Mouse (Mus musculus): ENCODE results near the gene Tmem72. TPM values are rescaled to one million over a fixed set of nuclear protein-coding genes. Genes with fewer than 3 reads are reported as not detected.

Gene Tmem72
- polyA plus RNA-seq, 1 experiment from 2014 or later: 23.5 TPM

- Histone ChIP-seq H3K4me2 (ENCODE audit: low read length) (no peak overlapping the region), H3K9me3 (replicated peaks; ENCODE audit: low read length) (no peaks in the 10 kb centered on the region), H3K27me3 (ENCODE audit: insufficient read depth, low read length) (0 out of 2 replicates have a peak, but pooled peaks cover 3% of the 10 kb centered on the region), H3K4me1 (replicated peaks; ENCODE audit: insufficient read depth, low read length) (peaks cover 11% of the 10 kb centered on the region), H3K27ac (no peak overlapping the region), H3K36me3 (ENCODE audit: insufficient read depth, low read length) (no peaks in the 10 kb centered on the region), H3K4me3 (replicated peaks; ENCODE audit: low read depth, low read length) (no peak overlapping the region), H3K9ac (ENCODE audit: low read depth, low read length) (0 out of 2 replicates have a peak overlapping the region, but pooled peaks have one; percentile 31)
- no peak for DNase-seq (ENCODE audit: low spot score)
- peak; percentile 37; the same call in 1 of the 2 replicates for TF ChIP-seq CTCF (IDR thresholded peaks at IDR 0.05; ENCODE audit: low read depth)
- whole genome bisulfite sequencing: 44% methylated on average over 6 of the region's 6 CpGs
- no peak for ATAC-seq (replicated peaks; ENCODE audit: low FRiP score, low read depth)
Measured at GRCm38 (mm10) chr6:116670144-116670543, 46.6 kb downstream of the Tmem72 start.

DNA sequence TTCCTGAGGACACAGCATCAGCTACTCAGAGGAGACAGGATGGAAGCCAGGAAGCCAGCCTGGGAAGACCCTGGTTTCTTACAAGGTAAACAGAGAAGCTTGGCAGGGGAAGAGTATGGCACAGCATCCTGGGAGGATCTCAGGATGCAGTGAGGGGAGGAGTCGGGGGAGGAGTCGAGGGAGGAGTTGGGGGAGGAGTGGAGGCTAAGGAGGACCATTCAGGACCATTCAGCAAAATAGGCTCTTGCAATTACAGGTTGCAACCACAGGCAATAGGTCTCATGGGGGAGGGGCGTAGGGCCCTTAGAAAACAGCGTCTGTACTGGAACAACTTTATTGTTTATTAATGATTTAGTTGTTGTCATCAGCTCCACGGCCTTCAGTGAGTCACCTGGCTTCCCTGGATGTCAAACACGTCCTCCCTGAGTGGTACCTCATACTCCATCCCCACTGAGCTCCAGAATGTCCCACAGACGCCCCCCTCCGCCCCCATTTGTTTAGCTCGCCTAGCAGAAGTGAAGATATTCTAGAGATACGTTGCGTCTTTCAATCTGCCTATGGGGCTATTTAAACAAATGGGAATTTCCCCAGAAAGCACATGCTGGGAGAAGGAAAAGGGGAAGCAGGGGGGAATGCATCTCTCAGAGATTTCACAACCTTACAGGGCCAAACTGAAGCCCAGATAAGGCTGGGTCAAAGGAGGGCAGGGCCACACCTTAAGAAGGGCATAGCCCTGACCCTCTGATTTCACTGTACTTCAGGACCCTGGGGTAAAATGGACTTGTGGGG lies 47.8 kb downstream of the Tmem72 start:
- no peak overlapping the region for H3K4me2 ChIP-seq (ENCODE audit: low read length)
- no peaks in the 10 kb centered on the region for H3K36me3 ChIP-seq (ENCODE audit: insufficient read depth, low read length)
- H3K27me3 ChIP-seq (ENCODE audit: insufficient read depth, low read length): 0 out of 2 replicates have a peak, but pooled peaks cover 3% of the 10 kb centered on the region
- DNase-seq (ENCODE audit: low spot score): no peak
- no peak for ATAC-seq (replicated peaks; ENCODE audit: low FRiP score, low read depth)
- H3K4me1 ChIP-seq (replicated peaks; ENCODE audit: insufficient read depth, low read length): peaks cover 9% of the 10 kb centered on the region
- H3K4me3 ChIP-seq (replicated peaks; ENCODE audit: low read depth, low read length): no peak overlapping the region
- no peak overlapping the region for H3K9ac ChIP-seq (ENCODE audit: low read depth, low read length)
- H3K27ac ChIP-seq: no peak overlapping the region
- TF ChIP-seq CTCF (IDR thresholded peaks at IDR 0.05; ENCODE audit: low read depth): no peak
- no peaks in the 10 kb centered on the region for H3K9me3 ChIP-seq (replicated peaks; ENCODE audit: low read length)
- WGBS: 50% methylated on average over 11 of the region's 11 CpGs

DNA sequence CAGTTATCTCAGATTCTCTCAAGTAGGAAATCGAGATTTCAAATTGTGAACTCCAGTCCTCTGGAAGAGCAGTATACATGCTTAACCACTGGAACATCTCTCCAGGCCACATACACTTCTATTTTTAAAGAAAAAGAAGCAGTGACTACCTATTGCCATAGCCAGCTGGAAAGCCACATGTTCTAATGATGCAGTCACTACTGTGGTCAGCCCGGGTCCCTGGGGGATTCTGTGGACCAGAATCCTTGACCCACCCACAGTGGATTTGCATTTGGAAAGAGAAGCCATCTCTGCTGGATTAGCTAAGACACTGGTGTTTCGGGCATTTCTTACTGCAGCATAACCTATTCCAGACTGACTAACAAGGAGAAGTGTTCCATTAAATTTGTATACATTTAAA lies 49.3 kb downstream of the Tmem72 start:
- no peak overlapping the region for H3K4me3 ChIP-seq (replicated peaks; ENCODE audit: low read depth, low read length)
- no peaks in the 10 kb centered on the region for H3K9me3 ChIP-seq (replicated peaks; ENCODE audit: low read length)
- H3K9ac ChIP-seq (ENCODE audit: low read depth, low read length): no peak overlapping the region
- DNase-seq (ENCODE audit: low spot score) (no peak), ATAC-seq (replicated peaks; ENCODE audit: low FRiP score, low read depth) (no peak)
- H3K27ac ChIP-seq: no peak overlapping the region
- no peak for TF ChIP-seq CTCF (IDR thresholded peaks at IDR 0.05; ENCODE audit: low read depth)
- WGBS: 87% methylated on average over 3 of the region's 3 CpGs
- peaks cover 7% of the 10 kb centered on the region; the same call in 1 of the 2 replicates for H3K4me1 ChIP-seq (replicated peaks; ENCODE audit: insufficient read depth, low read length)
- no peak overlapping the region for H3K4me2 ChIP-seq (ENCODE audit: low read length)
- H3K36me3 ChIP-seq (ENCODE audit: insufficient read depth, low read length): no peaks in the 10 kb centered on the region
- 0 out of 2 replicates have a peak, but pooled peaks cover 3% of the 10 kb centered on the region for H3K27me3 ChIP-seq (ENCODE audit: insufficient read depth, low read length)

DNA sequence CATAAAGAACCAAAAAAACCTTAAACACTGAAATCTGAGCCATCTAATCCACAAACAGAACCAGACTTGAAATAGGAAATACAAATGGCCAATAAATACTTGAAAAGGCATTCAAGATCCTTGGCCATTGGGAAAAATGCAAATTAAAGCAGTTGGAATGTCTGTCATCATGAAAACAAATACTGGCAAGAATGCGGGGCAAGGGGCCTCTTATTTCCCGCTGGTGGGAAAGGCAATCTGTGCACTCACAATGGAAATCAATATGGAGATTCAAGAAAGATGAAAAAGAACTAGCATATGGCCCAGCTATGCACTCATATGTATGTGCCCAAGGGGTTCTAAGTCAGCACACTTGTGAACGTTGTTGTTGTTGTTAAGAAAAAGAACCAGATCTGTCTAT lies 49.8 kb downstream of the Tmem72 start:
- no peak for ATAC-seq (replicated peaks; ENCODE audit: low FRiP score, low read depth)
- H3K9ac ChIP-seq (ENCODE audit: low read depth, low read length): no peak overlapping the region

DNA sequence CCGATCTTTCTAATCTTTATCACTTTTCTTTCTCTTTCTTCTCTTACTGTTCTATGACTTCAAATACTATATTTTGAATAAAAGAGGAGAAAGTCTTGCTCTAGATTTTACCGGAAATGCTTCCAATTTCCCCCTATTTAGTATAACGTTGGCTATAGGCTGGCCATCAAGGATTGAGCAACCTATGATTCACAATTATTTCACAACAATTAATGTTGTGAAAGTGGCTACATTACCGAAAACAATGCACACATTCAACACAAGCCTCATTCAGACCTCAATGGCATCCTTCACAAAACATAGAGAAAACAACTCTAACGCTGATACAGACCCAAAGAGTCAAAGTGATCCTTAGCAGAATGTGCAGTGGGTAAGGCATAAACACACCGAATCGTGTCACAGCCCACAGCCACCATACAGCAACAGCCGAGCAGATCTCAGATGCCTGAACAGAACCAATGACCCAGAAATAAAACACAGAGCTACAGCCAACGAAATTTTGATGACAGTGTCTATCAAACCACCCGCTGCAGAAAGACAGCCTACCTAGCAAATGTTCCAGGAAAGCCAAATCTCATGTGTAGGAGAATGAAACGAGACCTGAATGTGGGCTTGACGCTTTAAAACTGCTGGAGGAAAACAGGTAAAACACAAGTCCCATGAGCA lies 50.5 kb downstream of the Tmem72 start:
- H3K36me3 ChIP-seq (ENCODE audit: insufficient read depth, low read length): no peaks in the 10 kb centered on the region
- WGBS: 78% methylated on average over 12 of the region's 12 CpGs
- ATAC-seq (replicated peaks; ENCODE audit: low FRiP score, low read depth): no peak

More for the DNA sequence above, 49.8 kb downstream of the Tmem72 start:
- no peaks in the 10 kb centered on the region for H3K9me3 ChIP-seq (replicated peaks; ENCODE audit: low read length)
- H3K4me1 ChIP-seq (replicated peaks; ENCODE audit: insufficient read depth, low read length): peaks cover 7% of the 10 kb centered on the region; the same call in 1 of the 2 replicates
- 77% methylated on average over 3 of the region's 3 CpGs for WGBS
- no peak for TF ChIP-seq CTCF (IDR thresholded peaks at IDR 0.05; ENCODE audit: low read depth)
- H3K36me3 ChIP-seq (ENCODE audit: insufficient read depth, low read length): no peaks in the 10 kb centered on the region
- H3K27me3 ChIP-seq (ENCODE audit: insufficient read depth, low read length): 0 out of 2 replicates have a peak, but pooled peaks cover 3% of the 10 kb centered on the region
- H3K27ac ChIP-seq: no peak overlapping the region
- no peak overlapping the region for H3K4me2 ChIP-seq (ENCODE audit: low read length)
- DNase-seq (ENCODE audit: low spot score): no peak
- H3K4me3 ChIP-seq (replicated peaks; ENCODE audit: low read depth, low read length): no peak overlapping the region

DNA sequence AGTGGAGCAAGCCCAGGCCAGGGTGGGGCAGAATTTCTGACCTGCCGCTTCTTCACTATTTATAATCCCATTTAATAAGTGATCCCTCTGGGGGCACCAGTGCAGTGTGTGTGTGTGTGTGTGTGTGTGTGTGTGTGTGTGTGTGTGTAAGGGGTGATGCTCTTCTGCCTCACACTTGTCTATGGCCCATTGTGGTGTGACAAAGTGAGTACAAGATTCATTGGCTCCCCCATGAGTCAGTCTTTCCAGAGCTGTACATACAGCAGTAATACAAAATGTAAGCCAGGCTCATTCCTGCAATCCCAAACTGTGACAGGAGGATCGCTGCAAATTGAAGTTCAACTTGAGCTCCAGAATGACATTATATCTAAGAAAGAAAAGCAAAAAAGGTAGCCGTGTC lies 51.9 kb downstream of the Tmem72 start:
- ATAC-seq (replicated peaks; ENCODE audit: low FRiP score, low read depth) (no peak), DNase-seq (ENCODE audit: low spot score) (no peak)
- Histone ChIP-seq H3K4me3 (replicated peaks; ENCODE audit: low read depth, low read length) (no peak overlapping the region), H3K9me3 (replicated peaks; ENCODE audit: low read length) (no peaks in the 10 kb centered on the region), H3K27me3 (ENCODE audit: insufficient read depth, low read length) (0 out of 2 replicates have a peak, but pooled peaks cover 3% of the 10 kb centered on the region), H3K27ac (no peak overlapping the region), H3K9ac (ENCODE audit: low read depth, low read length) (no peak overlapping the region), H3K4me2 (ENCODE audit: low read length) (no peak overlapping the region), H3K4me1 (replicated peaks; ENCODE audit: insufficient read depth, low read length) (no peaks in the 10 kb centered on the region), H3K36me3 (ENCODE audit: insufficient read depth, low read length) (no peaks in the 10 kb centered on the region)
- WGBS: 49% methylated on average over 3 of the region's 3 CpGs
- TF ChIP-seq CTCF (IDR thresholded peaks at IDR 0.05; ENCODE audit: low read depth): no peak

More for the DNA sequence above, 50.5 kb downstream of the Tmem72 start:
- TF ChIP-seq CTCF (IDR thresholded peaks at IDR 0.05; ENCODE audit: low read depth): no peak
- Histone ChIP-seq H3K4me3 (replicated peaks; ENCODE audit: low read depth, low read length) (no peak overlapping the region), H3K9me3 (replicated peaks; ENCODE audit: low read length) (no peaks in the 10 kb centered on the region), H3K27ac (no peak overlapping the region), H3K4me1 (replicated peaks; ENCODE audit: insufficient read depth, low read length) (peaks cover 7% of the 10 kb centered on the region; the same call in 1 of the 2 replicates), H3K27me3 (ENCODE audit: insufficient read depth, low read length) (0 out of 2 replicates have a peak, but pooled peaks cover 3% of the 10 kb centered on the region), H3K9ac (ENCODE audit: low read depth, low read length) (no peak overlapping the region), H3K4me2 (ENCODE audit: low read length) (no peak overlapping the region)
- DNase-seq (ENCODE audit: low spot score): no peak
